Mouse (Mus musculus) right cerebral cortex, postnatal 25 days (tissue): Measurements from ENCODE around the gene Slc1a1.

Source experiments
- DNase-seq: peaks from one replicate; pipeline ENCODE4 v3.0.0; 2022

Gene Slc1a1

GRCm38 (mm10) chr19:28834798-28835499 lies at the start of gene Slc1a1:
TSS of gene Slc1a1 (plus strand) at chr19:28835049.
- peak; percentile 88 for DNase-seq

- no peak for DNase-seq
These were observed 44.7 kb upstream of the Slc1a1 start for GRCm38 (mm10) chr19:28790196-28790595.

GRCm38 (mm10) chr19:28793307-28793706 lies 41.5 kb upstream of the Slc1a1 start:
- no peak for DNase-seq

- no peak for DNase-seq
These were observed 38.6 kb upstream of the Slc1a1 start for GRCm38 (mm10) chr19:28796146-28796848.

- DNase-seq: no peak
These were observed 37.9 kb upstream of the Slc1a1 start for GRCm38 (mm10) chr19:28796966-28797365.

- DNase-seq: no peak
These were observed 37.2 kb upstream of the Slc1a1 start for GRCm38 (mm10) chr19:28797611-28798010.

- peak; percentile 24 for DNase-seq
These were observed 34.4 kb upstream of the Slc1a1 start for GRCm38 (mm10) chr19:28800448-28800847.

GRCm38 (mm10) chr19:28806276-28806675 lies 28.6 kb upstream of the Slc1a1 start:
- DNase-seq: no peak

GRCm38 (mm10) chr19:28806821-28807496 lies 27.9 kb upstream of the Slc1a1 start:
- DNase-seq: no peak

GRCm38 (mm10) chr19:28807497-28807871 lies 27.4 kb upstream of the Slc1a1 start:
- no peak for DNase-seq

GRCm38 (mm10) chr19:28818286-28818685 lies 16.6 kb upstream of the Slc1a1 start:
- DNase-seq: no peak

- DNase-seq: no peak
These were observed 7.0 kb upstream of the Slc1a1 start for GRCm38 (mm10) chr19:28827697-28828328.

GRCm38 (mm10) chr19:28831324-28831723 lies 3.5 kb upstream of the Slc1a1 start:
- DNase-seq: no peak

- no peak for DNase-seq
These were observed 2.2 kb upstream of the Slc1a1 start for GRCm38 (mm10) chr19:28832605-28833004.

GRCm38 (mm10) chr19:28834388-28834787 lies 461 bp upstream of the Slc1a1 start:
- no peak for DNase-seq

GRCm38 (mm10) chr19:28835500-28835864 lies 633 bp downstream of the Slc1a1 start:
- DNase-seq: no peak

- DNase-seq: no peak
These were observed 1.3 kb downstream of the Slc1a1 start for GRCm38 (mm10) chr19:28836116-28836515.

- no peak for DNase-seq
These were observed 2.0 kb downstream of the Slc1a1 start for GRCm38 (mm10) chr19:28836651-28837410.

GRCm38 (mm10) chr19:28838796-28839195 lies 3.9 kb downstream of the Slc1a1 start:
- no peak for DNase-seq

- DNase-seq: no peak
These were observed 10.3 kb downstream of the Slc1a1 start for GRCm38 (mm10) chr19:28844946-28845710.

- DNase-seq: no peak
These were observed 15.7 kb downstream of the Slc1a1 start for GRCm38 (mm10) chr19:28850510-28850909.

- DNase-seq: no peak
These were observed 17.2 kb downstream of the Slc1a1 start for GRCm38 (mm10) chr19:28852001-28852400.
